Mouse (Mus musculus) left cerebral cortex, postnatal 25 days (tissue): ENCODE results near the gene Paip2b. TPM values are rescaled to one million over a fixed set of nuclear protein-coding genes. Genes with fewer than 3 reads are reported as not detected.

Source experiments
- DNase-seq, 2 experiments: peaks; one replicate each; pipeline ENCODE4 v3.0.0; 2022; ENCODE audit warnings: low spot score in 2 of 2, mixed read lengths in 1 of 2
- intact Hi-C: fragments of 180-260 bp; cut with DNase I; formaldehyde crosslinking; loops from one replicate; pipeline ENCODE4 v1.15.1; 2025
- total RNA-seq, 2 experiments: library from RNA; stranded (reverse); gene quantifications; 2 replicates each; pipeline ENCODE4 v1.2.3; 2021

The Paip2b gene
- total RNA-seq, 2 experiments from 2014 or later, result 50.2 to 54.1 TPM

- no peak for DNase-seq
- intact Hi-C loops, result loop anchor here (10.0 kb wide), 1 partner anchor 171 kb away; no protein-coding TSS in a partner anchor
Measured at GRCm38 (mm10) chr6:83756051-83756450, 75.5 kb downstream of the Paip2b start.

Other genes with a start within 250 kb of the Paip2b start
- not detected for gene Clec4f, start 175.6 kb downstream of the Paip2b start, total RNA-seq
- gene Cd207, start 153.9 kb downstream of the Paip2b start, total RNA-seq, result not detected
- not detected for gene Vax2, start 120.5 kb downstream of the Paip2b start, total RNA-seq
- gene Atp6v1b1, start 88.8 kb downstream of the Paip2b start, total RNA-seq, result not detected
- gene Ankrd53, start 69.1 kb downstream of the Paip2b start, total RNA-seq, result not detected
- 10 to 100 TPM; 46.4 to 53.6 TPM for gene Tex261, start 55.9 kb downstream of the Paip2b start, total RNA-seq
- 10 to 100 TPM; 47.0 to 48.3 TPM for gene Nagk, start 36.8 kb downstream of the Paip2b start, total RNA-seq
- gene Zfp638, start 35.4 kb upstream of the Paip2b start, total RNA-seq, result 100 to 1,000 TPM; 127 to 141 TPM
- gene Dysf, start 176.8 kb upstream of the Paip2b start, total RNA-seq, result 1 to 10 TPM; 3.4 TPM